Mouse (Mus musculus): ENCODE results near the gene Gm20767. TPM values are rescaled to one million over a fixed set of nuclear protein-coding genes. Genes with fewer than 3 reads are reported as not detected.
"Not testable (repeated sequence)": the region's sequence is repeated elsewhere in the genome, so short reads cannot be mapped to it uniquely, and the experiment has no call there.

Gm20767 gene
- not detected in 2 replicates for total RNA-seq (2021)
- long read RNA-seq = 0 reads

GRCm38 (mm10) chr13:120139946-120140345 is at the start of gene Gm20767:
Gene Gm20767, plus strand, starts transcription at chr13:120140246.
- not testable (repeated sequence) for DNase-seq

GRCm38 (mm10) chr13:120092950-120093349 is 47.1 kb upstream of the Gm20767 start:
- not testable (repeated sequence) for DNase-seq

GRCm38 (mm10) chr13:120096241-120096937 is 43.7 kb upstream of the Gm20767 start:
- DNase-seq = peak; percentile 1

- not testable (repeated sequence) for DNase-seq
Measured at GRCm38 (mm10) chr13:120096938-120097256, 43.1 kb upstream of the Gm20767 start.

- DNase-seq = not testable (repeated sequence)
Measured at GRCm38 (mm10) chr13:120099327-120099726, 40.7 kb upstream of the Gm20767 start.

GRCm38 (mm10) chr13:120106504-120106903 is 33.5 kb upstream of the Gm20767 start:
- DNase-seq = not testable (repeated sequence)

GRCm38 (mm10) chr13:120107000-120107399 is 33.0 kb upstream of the Gm20767 start:
- DNase-seq = not testable (repeated sequence)

GRCm38 (mm10) chr13:120142348-120142747 is 2.3 kb downstream of the Gm20767 start:
- not testable (repeated sequence) for DNase-seq

- DNase-seq = not testable (repeated sequence)
Measured at GRCm38 (mm10) chr13:120149660-120150407, 9.8 kb downstream of the Gm20767 start.

- not testable (repeated sequence) for DNase-seq
Measured at GRCm38 (mm10) chr13:120150589-120150988, 10.5 kb downstream of the Gm20767 start.

GRCm38 (mm10) chr13:120168301-120168700 is 28.3 kb downstream of the Gm20767 start:
- DNase-seq = peak; percentile 2

GRCm38 (mm10) chr13:120172133-120172532 is 32.1 kb downstream of the Gm20767 start, which contains the start of gene Gm21818:
Gene Gm21818, plus strand, starts transcription at chr13:120172433.
- DNase-seq = not testable (repeated sequence)

GRCm38 (mm10) chr13:120196189-120196821 is 56.3 kb downstream of the Gm20767 start:
- DNase-seq = not testable (repeated sequence)

Other genes starting within 250 kb of the Gm20767 start
- not detected in 2 replicates for gene Tcstv1, start 245.5 kb upstream of the Gm20767 start, total RNA-seq (2021)
- not detected in 2 replicates for gene Gm21761, start 211.0 kb upstream of the Gm20767 start, total RNA-seq (2021)
- not detected in 2 replicates for gene B020031M17Rik, start 189.4 kb upstream of the Gm20767 start, total RNA-seq (2021)
- not detected in 2 replicates for gene Gm36079, start 113.2 kb upstream of the Gm20767 start, total RNA-seq (2021)
- gene Gm21188, start 88.1 kb upstream of the Gm20767 start, total RNA-seq (2021) = 0.12 TPM in 1 of 2 replicates, not detected in the other
- not detected in 2 replicates for gene Gm21818, start 32.2 kb downstream of the Gm20767 start, total RNA-seq (2021)
- not detected in 2 replicates for gene Gm21762, start 75.7 kb downstream of the Gm20767 start, total RNA-seq (2021)
- gene Gm21731, start 98.9 kb downstream of the Gm20767 start, total RNA-seq (2021) = not detected in 2 replicates
- gene AF067061, start 122.9 kb downstream of the Gm20767 start, total RNA-seq (2021) = not detected in 2 replicates
- not detected in 2 replicates for gene BC147527, start 160.1 kb downstream of the Gm20767 start, total RNA-seq (2021)
- not detected in 2 replicates for gene Tcstv3, start 176.6 kb downstream of the Gm20767 start, total RNA-seq (2021)